Mouse (Mus musculus) limb, embryonic 11.5 days (tissue): ENCODE measurements around the gene Etv3. TPM values are rescaled to one million over a fixed set of nuclear protein-coding genes. Genes with fewer than 3 reads are reported as not detected.

Source experiments
- ATAC-seq: fragments of 200-750 bp; cut with Nextera tagmentation; 2 replicates; pipeline ENCODE4 v1.8.0; 2017; ENCODE audit warnings: low read depth; ENCODE audit not compliant: insufficient number of reproducible peaks, low FRiP score, low TSS enrichment
- DNase-seq: peaks from one replicate; pipeline ENCODE4 v3.0.0-alpha.2; 2015; ENCODE audit warnings: low spot score
- H3K27ac ChIP-seq: fragments of 300-500 bp; sonication (generic); replicated peaks from 2 replicates; pipeline ENCODE4 v1.5.1; 2014; ENCODE audit warnings: low read depth, mild to moderate bottlenecking, low read length
- H3K27me3 ChIP-seq: fragments of 300-500 bp; sonication (generic); 2 replicates; pipeline ENCODE4 v1.6.1; 2014; ENCODE audit warnings: mild to moderate bottlenecking, low read length, mixed read lengths; ENCODE audit not compliant: control insufficient read depth, insufficient read depth
- H3K36me3 ChIP-seq: fragments of 300-500 bp; sonication (generic); 2 replicates; pipeline ENCODE4 v1.6.1; 2014; ENCODE audit warnings: mild to moderate bottlenecking, low read length, moderate library complexity, mixed read lengths; ENCODE audit not compliant: control insufficient read depth, insufficient read depth
- H3K4me1 ChIP-seq: fragments of 300-500 bp; sonication (generic); 2 replicates; pipeline ENCODE4 v1.6.1; 2014; ENCODE audit warnings: low read length, mixed read lengths; ENCODE audit not compliant: control insufficient read depth, insufficient read depth
- H3K4me2 ChIP-seq: fragments of 300-500 bp; sonication (generic); 2 replicates; pipeline ENCODE4 v1.6.1; 2014; ENCODE audit warnings: low read depth, mild to moderate bottlenecking, moderate library complexity; ENCODE audit not compliant: severe bottlenecking
- H3K4me3 ChIP-seq: fragments of 300-500 bp; sonication (generic); 2 replicates; pipeline ENCODE4 v1.5.1; 2014; ENCODE audit warnings: low read depth, low read length
- H3K9ac ChIP-seq: fragments of 300-500 bp; sonication (generic); 2 replicates; pipeline ENCODE4 v1.6.1; 2014; ENCODE audit warnings: mild to moderate bottlenecking, low read length
- H3K9me3 ChIP-seq: fragments of 300-500 bp; sonication (generic); 2 replicates; pipeline ENCODE4 v1.6.1; 2016; ENCODE audit warnings: low read length; ENCODE audit not compliant: control insufficient read depth
- WGBS: fragments of 180-500 bp; shearing (Covaris S2); extraction: QIAGEN DNeasy Blood & Tissue Kit; methylation state at CpG from one replicate; pipeline ENCODE4 v1.1.7; 2014; 5-methylcytosine and 5-hydroxymethylcytosine counted together
- polyA plus RNA-seq: library from polyadenylated mRNA; unstranded; fragments of >200 nt; fragmentation: Nextera tagmentation; extraction: Ambion mirVana; gene quantifications from 2 replicates; pipeline ENCODE4 v1.2.1, GENCODE M21; 2014

Gene Etv3
- polyA plus RNA-seq, 1 experiment from 2014 or later: 11.2 TPM

GRCm38 (mm10) chr3:87567497-87567896, 42.3 kb downstream of the Etv3 start:
- no peak overlapping the region for H3K27ac ChIP-seq

GRCm38 (mm10) chr3:87568681-87569080, 43.5 kb downstream of the Etv3 start:
- WGBS: 95% methylated on average over 5 of the region's 5 CpGs
- Histone ChIP-seq H3K4me2 (no peak overlapping the region), H3K27ac (no peak overlapping the region), H3K9ac (no peak overlapping the region), H3K4me1 (0 out of 2 replicates have a peak, but pooled peaks cover 3% of the 10 kb centered on the region), H3K9me3 (no peaks in the 10 kb centered on the region), H3K4me3 (no peak overlapping the region), H3K27me3 (no peaks in the 10 kb centered on the region), H3K36me3 (no peaks in the 10 kb centered on the region)
- no peak for DNase-seq
- ATAC-seq: no peak

More at GRCm38 (mm10) chr3:87567497-87567896, 42.3 kb downstream of the Etv3 start:
- Histone ChIP-seq H3K4me2 (no peak overlapping the region), H3K27me3 (no peaks in the 10 kb centered on the region), H3K4me1 (0 out of 2 replicates have a peak, but pooled peaks cover 3% of the 10 kb centered on the region), H3K4me3 (no peak overlapping the region), H3K9ac (no peak overlapping the region), H3K9me3 (no peaks in the 10 kb centered on the region), H3K36me3 (no peaks in the 10 kb centered on the region)
- 89% methylated on average over 14 of the region's 14 CpGs for WGBS
- ATAC-seq (no peak), DNase-seq (no peak)

GRCm38 (mm10) chr3:87575766-87576165, 50.6 kb downstream of the Etv3 start:
- Histone ChIP-seq H3K4me3 (no peak overlapping the region), H3K27me3 (no peaks in the 10 kb centered on the region), H3K36me3 (no peaks in the 10 kb centered on the region), H3K9ac (no peak overlapping the region), H3K27ac (no peak overlapping the region), H3K4me1 (no peaks in the 10 kb centered on the region), H3K4me2 (no peak overlapping the region), H3K9me3 (no peaks in the 10 kb centered on the region; the same call in 1 of the 2 replicates)
- DNase-seq: peak; percentile 26
- 32% methylated on average over 6 of the region's 6 CpGs for WGBS
- no peak for ATAC-seq

- no peaks in the 10 kb centered on the region for H3K27me3 ChIP-seq
- ATAC-seq: no peak
- no peak overlapping the region for H3K4me3 ChIP-seq
- H3K9me3 ChIP-seq: no peaks in the 10 kb centered on the region; the same call in 1 of the 2 replicates
- 93% methylated on average over 4 of the region's 4 CpGs for WGBS
- no peak overlapping the region for H3K4me2 ChIP-seq
- no peaks in the 10 kb centered on the region for H3K36me3 ChIP-seq
- H3K27ac ChIP-seq: no peak overlapping the region
- no peak for DNase-seq
- no peak overlapping the region for H3K9ac ChIP-seq
- H3K4me1 ChIP-seq: no peaks in the 10 kb centered on the region
Observed at GRCm38 (mm10) chr3:87582259-87582658, 57.1 kb downstream of the Etv3 start.

Other genes starting within 250 kb of the Etv3 start
- gene Cd5l, start 167.5 kb upstream of the Etv3 start, polyA plus RNA-seq: 0.09 and 0.12 TPM in 2 replicates
- 0.09 and 0.14 TPM in 2 replicates for gene Fcrl1, start 149.0 kb upstream of the Etv3 start, polyA plus RNA-seq
- gene Fcrl5, start 89.6 kb upstream of the Etv3 start, polyA plus RNA-seq: not detected in 2 replicates
- 15.4 and 16.2 TPM in 2 replicates for gene Arhgef11, start 92.2 kb downstream of the Etv3 start, polyA plus RNA-seq
- gene Lrrc71, start 223.2 kb downstream of the Etv3 start, polyA plus RNA-seq: 0.26 and 0.43 TPM in 2 replicates